Mouse (Mus musculus) spleen, adult 2 months (tissue): ENCODE measurements at regions not wholly inside any gene's neighbourhood (a gene's known extent, or its start where the extent isn't known, plus 50 kb on each side); places are given as distances from the start of the nearest gene placed in this dataset.

Experiments
- CTCF ChIP-seq: fragments of 200-500 bp; IDR thresholded peaks from 2 replicates; pipeline ENCODE4 v1.5.1; 2011; ENCODE audit warnings: mild to moderate bottlenecking, inconsistent platforms; ENCODE audit not compliant: insufficient read depth, insufficient read length, insufficient replicate concordance; ENCODE audit errors: extremely low read depth
- POLR2A ChIP-seq: fragments of 200-500 bp; IDR thresholded peaks from 2 replicates; pipeline ENCODE4 v1.6.1; 2011; ENCODE audit warnings: low read depth, low read length, inconsistent platforms

DNA sequence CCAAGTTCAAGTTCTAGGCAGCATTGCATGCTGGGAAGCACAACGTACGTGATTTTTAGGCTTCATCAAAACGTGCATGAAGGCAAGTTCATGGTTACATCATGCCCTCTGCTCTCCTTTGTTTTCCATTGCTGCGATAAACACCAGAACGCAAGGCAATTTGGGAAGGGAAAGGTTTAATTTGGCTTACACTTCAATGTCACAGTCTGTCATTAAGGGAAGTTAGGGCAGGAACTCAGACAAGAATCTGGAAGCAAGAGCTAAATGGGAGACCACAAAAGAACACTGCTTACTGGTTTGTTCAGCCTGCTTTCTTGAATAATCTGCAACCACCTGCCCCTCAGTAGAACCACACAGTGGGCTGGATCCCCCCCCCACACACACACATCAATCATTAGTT is 297.9 kb downstream of the Plk2 start:
- TF ChIP-seq CTCF, result no peak
- TF ChIP-seq POLR2A, result no peak
